Mouse (Mus musculus) retina, postnatal 7 days (tissue): ENCODE results near the gene Bcl2a1d.
"Not testable (repeated sequence)": the region's sequence is repeated elsewhere in the genome, so short reads cannot be mapped to it uniquely, and the experiment has no call there.

Experiments
- DNase-seq: peaks from one replicate; pipeline ENCODE4 v3.0.0-alpha.2; 2012; ENCODE audit warnings: low read depth, low spot score

Bcl2a1d gene

DNA sequence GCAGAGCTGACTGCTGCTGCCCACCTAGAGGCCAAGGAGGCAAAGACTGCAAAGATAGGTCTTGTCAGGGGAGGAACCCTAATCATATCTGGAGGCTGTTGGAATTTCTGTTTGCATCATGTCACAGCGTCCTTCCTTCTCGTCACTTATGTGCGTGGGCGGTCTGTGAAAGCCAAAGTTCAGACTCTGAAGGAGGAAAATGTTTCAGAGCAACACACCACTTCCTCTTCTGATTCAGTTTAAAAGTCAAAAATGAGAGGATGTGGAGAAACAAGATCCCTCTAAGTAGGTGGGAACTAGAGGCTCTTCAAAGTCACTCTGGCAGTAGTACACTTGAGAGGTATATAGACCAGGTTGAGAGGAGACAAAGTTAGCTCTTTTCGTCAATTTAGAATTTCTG is at the start of gene Bcl2a1d:
Gene Bcl2a1d (minus strand): TSS at position 187 of the 400 bp plus-strand sequence.
- DNase-seq = not testable (repeated sequence)

DNA sequence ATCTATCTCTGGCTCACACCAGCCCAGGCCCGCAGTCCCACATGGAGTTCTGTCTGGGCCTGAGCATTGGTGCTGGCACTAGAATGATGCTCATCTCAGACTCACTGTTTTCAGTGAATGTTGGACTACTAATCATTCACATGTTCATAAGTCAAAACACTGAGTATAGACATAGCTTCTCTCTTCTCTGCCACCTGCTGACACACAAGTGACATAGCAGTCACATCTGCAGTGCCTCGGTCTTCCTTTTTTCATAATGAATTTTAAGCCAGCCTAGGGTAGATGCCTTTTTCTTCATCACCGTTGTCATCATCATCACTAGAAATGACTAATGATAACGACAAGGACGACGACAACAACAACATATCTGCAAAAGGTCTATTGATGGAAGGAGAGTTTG is 38.5 kb upstream of the Bcl2a1d start:
- DNase-seq = not testable (repeated sequence)

DNA sequence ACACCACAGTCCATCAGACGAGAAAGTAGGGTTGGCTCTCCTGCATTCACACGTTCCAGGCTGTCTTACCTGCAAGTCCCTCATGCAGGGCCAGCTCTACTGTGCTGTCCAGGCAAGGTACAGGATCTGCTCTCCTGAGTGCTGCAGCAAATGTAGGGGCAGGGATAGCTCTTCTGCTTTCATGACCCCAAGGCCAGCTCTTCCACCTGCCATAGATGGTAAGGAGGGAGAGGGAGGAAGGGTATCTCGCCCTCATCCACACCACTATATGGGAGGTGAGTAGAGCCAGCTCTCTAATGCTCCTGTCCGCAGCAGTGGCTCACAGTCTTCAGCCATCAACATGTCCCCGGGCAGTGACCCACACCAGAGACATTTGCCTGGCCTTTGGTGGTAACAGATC is 37.8 kb upstream of the Bcl2a1d start:
- not testable (repeated sequence) for DNase-seq

DNA sequence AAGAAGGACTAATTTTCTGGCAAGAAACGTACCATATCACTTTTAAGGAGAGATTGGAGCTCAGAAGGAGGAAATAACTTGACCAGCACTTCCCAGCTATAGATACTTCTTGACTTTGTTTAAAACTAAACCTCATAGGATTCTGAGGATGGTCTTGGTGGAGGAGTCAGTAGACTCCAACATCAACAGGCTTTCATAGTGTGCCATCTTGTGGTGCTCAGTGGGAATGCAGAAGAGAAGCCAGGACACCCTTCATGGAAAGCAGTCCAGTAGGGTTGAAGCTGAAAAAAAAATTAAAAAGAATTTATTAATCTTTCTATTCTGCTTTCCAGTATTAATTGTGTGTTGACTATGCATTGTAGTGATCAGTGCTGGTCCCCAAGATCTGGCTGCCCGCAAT is 15.0 kb upstream of the Bcl2a1d start:
- DNase-seq = not testable (repeated sequence)

DNA sequence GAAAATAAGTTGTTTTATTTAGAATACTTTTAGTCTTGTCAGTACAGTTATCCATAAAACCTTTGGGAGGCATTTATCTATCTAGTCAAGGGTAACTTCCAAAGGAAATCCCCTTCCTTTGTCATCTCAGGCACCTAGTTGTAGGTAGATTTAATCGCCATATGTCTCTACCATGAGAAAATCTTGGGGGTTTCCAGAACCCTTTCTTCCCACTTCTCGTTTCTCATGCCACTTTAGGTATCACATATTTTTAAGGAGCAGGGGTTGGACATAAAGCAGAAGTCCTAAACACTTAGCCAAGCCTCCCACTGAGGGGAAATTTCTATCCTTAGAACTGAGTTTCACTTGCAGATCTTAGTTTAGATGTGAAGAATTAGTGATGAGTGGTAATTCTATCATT is 14.3 kb upstream of the Bcl2a1d start:
- DNase-seq = not testable (repeated sequence)

DNA sequence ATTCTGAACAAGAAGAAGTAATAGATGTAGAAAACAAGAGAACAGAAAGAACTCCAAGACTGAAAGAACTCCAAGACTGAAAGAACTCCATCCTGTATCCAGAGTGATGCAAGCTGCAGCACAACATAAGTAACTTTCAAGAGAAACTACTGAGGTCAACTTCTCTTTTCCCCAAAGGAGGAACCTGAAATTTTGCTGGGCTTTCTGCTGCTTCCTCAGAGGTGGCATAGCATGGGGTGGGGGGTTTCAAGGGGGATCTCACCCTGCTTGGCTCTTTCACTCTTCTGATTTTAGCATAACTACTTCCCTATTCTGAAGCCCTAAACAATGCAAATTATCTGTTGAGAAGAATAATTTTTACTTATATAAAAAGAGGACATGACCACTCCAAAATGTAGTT is 3.6 kb upstream of the Bcl2a1d start:
- DNase-seq = not testable (repeated sequence)

DNA sequence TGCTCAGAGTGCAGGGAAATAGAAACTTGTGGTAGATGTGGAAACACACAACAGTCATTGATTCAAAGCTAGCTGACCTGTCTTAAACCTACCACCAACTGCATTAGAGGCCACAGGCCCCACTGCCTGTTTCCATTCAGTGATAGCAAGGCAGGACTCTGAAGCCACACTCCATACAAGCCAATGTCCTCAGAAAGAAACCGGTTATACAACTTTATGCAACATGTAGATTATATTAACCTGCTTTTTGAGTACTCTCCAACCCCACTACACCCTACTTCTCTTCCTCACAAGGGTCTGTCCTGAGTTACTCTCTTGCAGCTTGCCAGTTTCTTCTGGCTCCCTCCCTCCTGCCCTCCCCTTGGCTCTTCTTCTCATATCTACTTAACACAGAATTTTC is 1.5 kb upstream of the Bcl2a1d start:
- not testable (repeated sequence) for DNase-seq

DNA sequence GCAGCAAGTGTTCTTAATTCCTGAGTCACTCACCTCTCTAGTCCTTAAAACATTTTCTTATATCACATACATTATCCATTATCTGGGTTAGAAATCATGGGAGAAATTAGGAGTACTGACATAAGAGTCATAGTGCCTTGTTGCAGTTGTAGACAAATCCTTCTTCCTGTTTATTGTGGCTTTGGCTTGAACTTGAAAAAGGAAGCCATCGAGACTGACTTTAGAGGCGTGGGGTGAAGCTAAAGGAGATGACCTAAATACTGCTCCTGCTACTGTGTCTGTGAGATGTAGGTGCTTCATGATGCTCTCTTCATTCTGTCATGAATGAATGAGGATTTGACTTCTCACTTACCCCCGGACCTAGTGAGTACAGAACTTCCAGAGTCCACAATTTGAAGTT is 620 bp upstream of the Bcl2a1d start:
- not testable (repeated sequence) for DNase-seq

DNA sequence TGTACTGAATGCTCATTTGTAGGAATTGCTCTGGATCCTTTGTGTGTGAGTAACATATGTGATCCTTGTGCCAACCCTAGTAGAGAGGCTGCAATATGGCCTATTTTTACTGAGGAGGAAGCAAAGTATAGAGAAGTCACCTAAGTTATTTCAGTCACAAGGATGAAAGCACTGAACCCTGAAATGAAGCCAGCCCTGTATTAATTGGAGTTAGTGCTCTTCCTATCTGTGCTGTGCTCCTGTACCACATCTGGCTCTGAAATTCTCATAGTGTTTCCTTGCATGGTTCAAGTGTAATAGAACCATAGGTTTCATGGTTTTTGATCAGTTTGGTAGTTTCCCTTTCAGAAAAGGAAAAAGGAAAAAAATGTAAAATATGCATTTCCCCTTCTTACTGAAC is 3.4 kb downstream of the Bcl2a1d start:
- DNase-seq = not testable (repeated sequence)

DNA sequence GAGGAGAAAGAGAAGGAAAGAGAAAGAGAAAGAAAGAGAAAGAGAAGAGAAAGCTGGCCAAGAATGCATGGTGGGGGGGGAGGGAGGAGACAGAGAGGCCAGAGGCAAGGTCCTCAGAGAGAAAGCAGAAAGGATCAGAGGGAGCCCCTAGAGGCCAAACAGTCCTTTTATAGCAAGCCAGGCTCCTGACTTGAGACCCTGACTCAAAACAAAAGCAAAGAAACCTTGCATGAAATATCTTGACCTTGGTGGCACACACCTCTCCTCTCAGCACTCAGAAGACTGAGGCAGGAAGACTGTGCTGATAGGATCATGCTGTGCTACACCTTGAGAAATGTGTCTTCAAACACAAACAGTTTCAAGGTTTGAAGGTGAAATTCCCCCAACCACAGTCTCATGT is 10.1 kb downstream of the Bcl2a1d start:
- not testable (repeated sequence) for DNase-seq

DNA sequence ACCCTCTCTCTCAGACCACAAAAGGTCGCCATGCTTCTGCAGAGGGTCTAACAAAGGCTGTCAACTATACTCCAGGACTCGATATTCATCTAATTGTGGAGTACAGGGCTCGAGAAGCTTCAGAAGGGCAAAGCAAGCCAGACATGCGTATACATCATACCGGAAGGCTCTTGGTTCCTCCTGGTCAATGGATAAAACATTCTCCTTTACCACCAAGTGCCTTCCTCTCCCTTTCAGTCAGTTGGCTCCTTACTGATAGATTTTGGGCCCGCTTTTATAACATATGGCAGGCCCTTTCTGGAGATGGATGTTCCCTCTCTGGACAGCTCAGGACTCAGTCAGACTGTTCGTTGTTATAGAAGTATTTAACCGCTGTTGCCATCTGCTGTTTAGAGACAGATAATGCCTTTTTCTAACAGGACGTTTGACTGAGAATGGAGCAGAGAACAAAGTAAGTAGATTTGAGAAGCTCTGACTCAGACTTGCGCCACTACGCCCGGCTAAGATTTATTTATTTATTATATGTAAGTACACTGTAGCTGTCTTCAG is 11.7 kb downstream of the Bcl2a1d start, which contains the start of gene Mthfsl:
Gene Mthfsl (minus strand): TSS at position 308 of the 549 bp plus-strand sequence.
- DNase-seq = not testable (repeated sequence)

DNA sequence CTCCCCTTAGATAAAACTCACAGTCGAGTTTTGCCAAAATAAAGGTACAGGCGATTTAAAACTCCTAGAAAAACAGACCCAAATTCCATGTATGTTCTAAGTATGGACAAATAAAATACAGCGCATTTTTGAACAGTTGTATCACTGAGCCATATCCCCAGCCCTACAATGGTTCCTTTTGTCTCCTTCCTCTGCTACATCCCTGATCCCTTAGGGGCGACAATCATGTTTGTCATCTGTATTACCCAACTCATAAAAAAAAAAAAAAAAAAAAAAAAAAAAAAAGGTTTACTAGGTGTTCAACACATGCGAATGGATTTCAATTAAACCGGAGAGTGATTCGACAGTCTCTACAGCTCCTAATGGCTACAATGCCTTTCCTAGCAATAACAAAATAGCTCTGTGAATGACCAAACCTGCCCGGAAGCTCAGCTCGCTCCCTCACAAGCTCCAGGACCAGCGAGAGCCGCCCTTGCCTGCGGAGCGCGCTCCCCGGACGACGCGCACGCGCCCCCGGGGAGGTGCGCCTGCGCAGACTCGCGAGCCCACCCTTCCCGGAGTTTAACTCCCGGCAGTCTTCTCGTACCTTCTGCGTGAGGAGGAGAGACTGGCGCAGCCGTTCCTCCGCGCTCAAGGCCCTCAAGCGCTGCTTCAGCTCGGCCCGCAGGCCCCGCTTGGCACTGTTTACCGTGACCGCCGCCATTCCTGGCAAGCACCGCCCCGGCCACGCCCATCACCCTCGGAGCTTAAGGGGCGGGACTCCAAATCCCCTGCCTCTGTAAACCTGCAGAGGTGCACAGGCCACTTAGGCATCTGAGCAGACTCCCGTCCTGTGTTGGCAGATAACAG is 12.4 kb downstream of the Bcl2a1d start:
- DNase-seq = not testable (repeated sequence)

DNA sequence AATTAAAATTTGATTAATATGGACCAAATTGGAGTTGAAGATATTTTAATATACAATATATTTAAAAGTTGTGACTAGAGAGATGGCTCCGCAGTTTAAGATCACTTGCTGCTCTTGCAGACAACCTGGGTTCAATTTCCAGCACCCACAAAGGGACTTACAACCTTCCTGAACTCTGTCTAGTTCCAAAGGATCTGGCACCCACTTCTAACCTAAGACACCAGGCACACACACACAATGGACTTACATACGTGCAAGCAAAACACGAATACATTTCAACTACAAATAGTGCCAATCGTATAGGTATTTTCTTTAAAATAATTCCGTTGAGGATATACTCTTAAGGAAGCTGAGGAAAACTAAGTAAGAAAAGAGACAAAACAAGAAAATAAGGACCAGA is 13.1 kb downstream of the Bcl2a1d start:
- not testable (repeated sequence) for DNase-seq

DNA sequence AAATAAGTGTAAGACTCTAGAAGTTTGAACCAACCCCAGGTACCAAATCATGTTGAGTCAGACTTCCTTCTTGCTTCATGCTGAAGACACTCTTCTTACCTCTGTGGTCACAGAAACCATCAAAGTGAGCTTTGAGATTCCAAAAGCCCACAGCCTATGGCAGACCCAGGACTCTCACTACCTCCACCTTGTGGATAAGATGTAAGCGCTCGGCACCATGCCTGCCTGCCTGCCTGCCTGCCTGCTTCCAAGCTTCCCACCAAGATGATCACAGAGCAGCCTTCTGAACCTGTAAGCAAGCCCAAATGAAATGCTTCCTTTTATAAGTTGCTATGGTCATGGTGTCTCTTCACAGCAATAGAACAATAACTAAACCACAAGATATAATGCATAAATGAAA is 13.6 kb downstream of the Bcl2a1d start:
- not testable (repeated sequence) for DNase-seq

DNA sequence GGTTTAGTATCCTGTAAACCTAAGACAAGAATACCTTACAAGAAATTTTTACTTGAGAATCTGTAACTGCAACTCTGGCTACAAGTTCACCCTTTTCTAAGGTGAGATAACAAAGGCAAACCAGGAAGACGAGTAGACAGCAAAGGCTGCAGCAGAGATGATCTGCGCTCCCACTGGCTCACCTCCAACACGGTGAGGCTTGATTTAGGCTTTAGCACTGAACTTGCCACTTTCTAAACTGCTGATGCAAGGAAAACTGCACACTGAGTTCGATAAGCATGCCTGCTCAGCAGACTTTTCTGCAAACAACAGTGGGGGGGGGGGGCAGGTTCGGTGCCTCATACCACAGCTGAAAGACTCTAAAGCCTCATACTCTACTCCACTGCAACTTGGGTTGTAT is 17.2 kb downstream of the Bcl2a1d start:
- DNase-seq = not testable (repeated sequence)

DNA sequence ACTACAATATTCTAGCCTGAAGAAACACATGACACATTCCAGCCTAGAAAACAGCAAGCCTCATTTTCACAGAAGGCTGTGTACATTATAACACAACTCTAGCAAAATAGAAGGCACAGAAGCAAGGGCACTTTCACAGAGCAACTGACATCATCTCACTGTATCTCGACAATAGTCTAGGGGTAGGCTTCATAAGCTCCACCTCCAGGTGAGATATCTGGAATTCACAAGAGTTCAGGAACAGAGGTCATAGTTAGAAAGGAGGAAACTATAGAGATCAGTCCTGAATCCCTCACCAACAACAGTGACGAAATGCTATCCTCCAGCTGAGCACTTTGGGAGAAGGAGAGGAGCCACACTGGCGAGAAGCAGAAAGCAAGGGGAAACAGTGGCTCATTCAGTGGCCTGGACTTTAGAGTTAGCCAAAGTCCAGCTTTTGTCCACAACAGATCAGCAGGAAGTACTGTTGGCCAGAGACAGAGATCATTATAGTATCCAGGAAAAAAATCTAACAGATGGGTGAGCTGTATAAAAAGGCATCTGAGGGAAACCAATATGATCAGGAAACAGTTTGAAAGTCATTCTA is 19.5 kb downstream of the Bcl2a1d start:
- not testable (repeated sequence) for DNase-seq

DNA sequence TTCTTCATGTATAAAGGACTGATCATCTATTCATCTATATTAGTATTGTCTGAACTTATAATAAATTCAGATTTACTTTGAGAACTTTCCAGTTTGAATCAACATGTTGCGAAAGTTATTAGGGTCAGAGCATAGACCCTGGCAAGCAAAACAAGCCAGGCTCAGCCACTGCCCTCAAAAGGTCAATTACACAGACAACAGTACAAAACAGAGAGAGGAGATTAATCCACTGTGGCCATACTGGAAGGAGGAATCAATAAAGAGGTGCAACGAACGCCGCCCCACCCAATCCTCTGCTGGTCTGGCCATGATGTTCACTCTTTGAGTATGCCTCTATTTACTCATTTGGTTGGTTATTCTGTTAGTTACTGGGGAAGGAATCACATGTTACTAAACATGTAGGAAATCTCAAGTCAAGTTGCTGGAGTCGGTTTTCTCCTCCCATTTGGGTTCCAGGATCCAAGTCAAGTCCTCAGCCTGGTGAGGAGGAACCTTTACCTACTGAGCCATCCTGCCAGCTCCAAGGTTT is 20.7 kb downstream of the Bcl2a1d start:
- not testable (repeated sequence) for DNase-seq

DNA sequence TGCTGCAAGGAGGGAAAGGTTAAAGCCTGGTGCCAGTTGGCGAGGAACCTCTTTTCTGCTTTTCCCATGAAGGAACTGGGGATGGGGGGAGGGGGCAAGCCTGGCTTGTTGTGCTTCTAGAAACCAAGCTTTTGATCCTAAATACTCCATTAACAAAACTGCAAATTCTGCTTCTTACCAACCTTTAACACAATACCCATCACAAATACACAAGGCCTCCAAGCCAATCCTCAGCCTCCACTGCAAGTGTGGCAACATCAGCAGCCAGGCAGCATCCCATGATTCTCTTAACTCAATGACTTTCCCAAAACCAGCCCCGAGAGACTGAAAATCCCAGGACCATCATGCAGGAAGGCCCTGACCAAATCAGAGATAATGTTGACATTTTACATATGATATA is 21.3 kb downstream of the Bcl2a1d start:
- DNase-seq = not testable (repeated sequence)

DNA sequence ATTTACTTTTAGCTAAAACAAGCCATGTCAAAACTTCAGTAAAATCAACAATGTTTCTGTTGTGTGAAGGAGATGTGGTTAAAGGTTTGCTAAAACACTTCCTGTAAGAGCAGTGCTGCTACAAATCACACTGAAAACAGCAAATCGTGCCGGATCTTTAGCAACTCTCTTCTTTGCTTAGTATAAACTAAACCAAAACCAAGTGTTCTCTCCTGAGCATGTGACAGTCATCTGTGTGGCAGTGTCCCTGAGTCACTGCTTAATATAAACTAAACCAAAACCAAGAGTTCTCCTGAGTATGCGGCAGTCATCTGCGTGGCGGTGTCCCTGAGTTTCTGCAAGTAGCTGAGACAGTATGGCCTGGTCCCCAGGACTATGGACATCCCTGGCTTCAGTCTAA is 21.9 kb downstream of the Bcl2a1d start:
- DNase-seq = not testable (repeated sequence)

DNA sequence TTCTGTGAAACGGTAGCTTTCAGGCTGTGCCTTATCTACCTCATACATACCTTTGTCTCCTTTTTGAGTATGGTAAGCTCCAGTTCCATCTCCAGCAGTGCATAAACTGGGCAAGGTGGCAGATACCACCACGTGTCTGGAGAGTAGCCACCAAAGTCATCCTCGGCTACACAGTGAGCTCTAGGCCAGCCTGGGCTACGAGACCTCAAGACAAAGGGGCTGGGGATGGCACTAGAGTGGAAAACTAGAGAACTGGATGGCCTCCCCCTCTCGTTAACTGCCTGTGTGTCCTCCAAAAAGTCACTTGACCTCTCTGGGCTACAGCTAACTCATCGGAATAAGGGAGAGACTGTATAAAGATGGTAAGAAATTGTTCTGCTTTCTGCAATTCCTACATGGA is 22.4 kb downstream of the Bcl2a1d start:
- no peak for DNase-seq

DNA sequence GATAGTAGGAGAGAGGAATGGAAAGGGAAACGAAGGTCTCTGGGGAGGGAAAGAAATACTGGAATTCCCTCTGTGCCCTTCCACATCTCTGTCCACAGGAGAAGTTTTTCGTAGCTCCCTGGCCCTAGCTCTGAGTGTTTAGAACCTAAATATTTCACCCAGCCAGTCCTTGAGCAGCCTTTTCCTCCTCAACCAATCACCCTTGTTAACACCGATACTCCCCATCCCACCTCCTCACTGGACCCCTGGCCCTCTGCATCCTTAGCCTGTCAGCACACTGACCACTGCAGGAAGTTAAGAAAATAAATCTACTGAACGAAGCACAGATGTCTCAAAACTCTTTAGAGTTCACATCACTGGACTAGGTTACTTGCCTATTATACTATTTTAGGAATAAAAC is 25.0 kb downstream of the Bcl2a1d start:
- DNase-seq = no peak

DNA sequence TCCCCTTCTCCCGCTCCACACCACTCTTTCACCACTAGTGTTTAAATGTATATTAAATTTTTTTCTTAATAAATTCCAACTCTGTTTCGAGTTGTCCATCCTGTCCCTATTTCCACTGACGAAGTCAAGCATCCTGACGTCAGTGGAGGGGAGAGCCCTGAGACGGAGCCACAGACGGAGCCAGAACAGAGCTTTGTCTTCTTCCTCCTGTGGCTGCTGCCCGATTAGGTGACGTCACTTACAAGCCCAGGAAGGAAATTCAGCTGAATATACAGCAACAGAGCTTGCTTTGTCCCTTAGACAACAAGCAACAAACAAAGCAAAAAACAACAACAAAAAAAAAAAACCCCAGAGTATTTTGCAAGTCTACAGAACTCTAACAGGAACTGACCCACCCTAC is 26.6 kb downstream of the Bcl2a1d start:
- not testable (repeated sequence) for DNase-seq
